Mouse (Mus musculus) CH12.LX (cell line): ENCODE data around the gene Thoc6. TPM values are rescaled to one million over a fixed set of nuclear protein-coding genes. Genes with fewer than 3 reads are reported as not detected.

Experiments
- DNase-seq: peaks from one replicate; pipeline ENCODE4 v3.0.0-alpha.2; 2013; ENCODE audit errors: extremely low read depth
- H3K27ac ChIP-seq: 2 replicates; pipeline ENCODE4 v1.5.1; 2012; ENCODE audit warnings: low read depth, mild to moderate bottlenecking, control low read depth, moderate library complexity; ENCODE audit not compliant: insufficient read depth
- H3K27me3 ChIP-seq: replicated peaks from 2 replicates; pipeline ENCODE3; 2012; ENCODE audit warnings: inconsistent platforms
- H3K36me3 ChIP-seq, 2 experiments: replicated peaks in 1 of 2; 2 replicates each; pipeline versions ENCODE3 to v1.6.1; 2012; ENCODE audit warnings: inconsistent platforms in 1 of 2, low read length in 1 of 2, mild to moderate bottlenecking in 1 of 2, mixed read lengths in 1 of 2, moderate library complexity in 1 of 2; ENCODE audit not compliant: control insufficient read depth in 1 of 2, insufficient read depth in 1 of 2
- H3K4me1 ChIP-seq, 2 experiments: 2 replicates each; pipeline ENCODE4 v1.6.1; 2012; ENCODE audit warnings: inconsistent platforms in 1 of 2, moderate library complexity in 1 of 2; ENCODE audit not compliant: insufficient read depth in 2 of 2, control insufficient read depth in 1 of 2
- H3K4me2 ChIP-seq: 2 replicates; pipeline ENCODE4 v1.6.1; 2012; ENCODE audit warnings: low read depth, mild to moderate bottlenecking, control low read depth; ENCODE audit not compliant: poor library complexity, insufficient read depth, severe bottlenecking
- H3K4me3 ChIP-seq, 3 experiments: fragments of 150-350 bp in 1 of 3; sonication (generic) in 1 of 3; replicated peaks in 1 of 3; 2 replicates each; pipeline versions ENCODE3 to v1.5.1; 2011 to 2012; ENCODE audit warnings: low read depth in 2 of 3, low read length in 2 of 3, mild to moderate bottlenecking in 2 of 3, moderate library complexity in 2 of 3, control low read depth in 1 of 3, improper control_type of control experiment in 1 of 3, inconsistent platforms in 1 of 3, mixed read lengths in 1 of 3; ENCODE audit not compliant: poor library complexity in 1 of 3
- H3K79me2 ChIP-seq: replicated peaks from 2 replicates; pipeline ENCODE4 v1.6.1; 2012; ENCODE audit warnings: mild to moderate bottlenecking, moderate library complexity; ENCODE audit not compliant: control insufficient read depth, poor library complexity, insufficient read depth, severe bottlenecking; ENCODE audit errors: extremely low read depth
- H3K9ac ChIP-seq: 2 replicates; pipeline ENCODE4 v1.6.1; 2012; ENCODE audit warnings: low read depth, mild to moderate bottlenecking, control low read depth, moderate library complexity; ENCODE audit not compliant: insufficient read depth
- H3K9me3 ChIP-seq: replicated peaks from 2 replicates; pipeline ENCODE3; 2012; ENCODE audit warnings: low read length, inconsistent platforms, mixed read lengths
- CHD2 ChIP-seq: IDR thresholded peaks from 2 replicates; pipeline ENCODE4 v1.6.1; 2011; ENCODE audit warnings: low read length, improper control_type of control experiment
- CTCF ChIP-seq, 2 experiments: IDR thresholded peaks in 1 of 2; conservative IDR thresholded peaks in 1 of 2; 2 replicates each; pipeline ENCODE4 v1.5.1; 2011 to 2012; ENCODE audit warnings: low read depth in 2 of 2, low read length in 2 of 2, improper control_type of control experiment in 1 of 2, inconsistent platforms in 1 of 2, mild to moderate bottlenecking in 1 of 2, moderate library complexity in 1 of 2
- E2F4 ChIP-seq: IDR thresholded peaks from 2 replicates; pipeline ENCODE4 v1.6.1; 2011; ENCODE audit warnings: low read depth, low read length, improper control_type of control experiment; ENCODE audit not compliant: insufficient replicate concordance
- ELF1 ChIP-seq: IDR thresholded peaks from 2 replicates; pipeline ENCODE4 v1.6.1; 2014; ENCODE audit warnings: low read depth, mild to moderate bottlenecking, inconsistent platforms, low read length, improper control_type of control experiment
- ETS1 ChIP-seq: conservative IDR thresholded peaks from 2 replicates; pipeline ENCODE4 v1.6.1; 2012; ENCODE audit warnings: low read depth, mild to moderate bottlenecking, inconsistent platforms, low read length, improper control_type of control experiment, moderate library complexity
- GABPA ChIP-seq: IDR thresholded peaks from 2 replicates; pipeline ENCODE4 v1.6.1; 2012; ENCODE audit warnings: low read depth, low read length, improper control_type of control experiment, inconsistent platforms; ENCODE audit not compliant: insufficient replicate concordance
- HCFC1 ChIP-seq: IDR thresholded peaks from 2 replicates; pipeline ENCODE4 v1.6.1; 2012; ENCODE audit warnings: low read depth, mild to moderate bottlenecking, inconsistent platforms, low read length, improper control_type of control experiment
- JUN ChIP-seq: IDR thresholded peaks from 2 replicates; pipeline ENCODE4 v1.6.1; 2011; ENCODE audit warnings: low read depth, mild to moderate bottlenecking, low read length, improper control_type of control experiment, moderate library complexity; ENCODE audit not compliant: insufficient read depth
- JUND ChIP-seq: conservative IDR thresholded peaks from 2 replicates; pipeline ENCODE4 v1.6.1; 2011; ENCODE audit warnings: low read depth, low read length, improper control_type of control experiment
- KAT2A ChIP-seq: IDR thresholded peaks from 2 replicates; pipeline ENCODE4 v1.6.1; 2012; ENCODE audit warnings: low read length, improper control_type of control experiment, inconsistent platforms; ENCODE audit not compliant: insufficient replicate concordance
- MAFK ChIP-seq: IDR thresholded peaks from 2 replicates; pipeline ENCODE4 v1.6.1; 2011; ENCODE audit warnings: low read length, improper control_type of control experiment; ENCODE audit not compliant: insufficient replicate concordance
- MAZ ChIP-seq: IDR thresholded peaks from 2 replicates; pipeline ENCODE4 v1.6.1; 2012; ENCODE audit warnings: low read depth, mild to moderate bottlenecking, inconsistent platforms, low read length, improper control_type of control experiment, moderate library complexity
- MYC ChIP-seq: IDR thresholded peaks from 2 replicates; pipeline ENCODE4 v1.6.1; 2011; ENCODE audit warnings: low read depth, mild to moderate bottlenecking, improper control_type of control experiment, low read length
- NELFE ChIP-seq: IDR thresholded peaks from 2 replicates; pipeline ENCODE4 v1.6.1; 2011; ENCODE audit warnings: low read depth, low read length, improper control_type of control experiment
- NRF1 ChIP-seq: IDR thresholded peaks from 2 replicates; pipeline ENCODE4 v1.6.1; 2014; ENCODE audit warnings: low read depth, mild to moderate bottlenecking, inconsistent platforms, low read length, improper control_type of control experiment, moderate library complexity
- PAX5 ChIP-seq: IDR thresholded peaks from 2 replicates; pipeline ENCODE4 v1.6.1; 2012; ENCODE audit warnings: low read length, inconsistent platforms, mixed read lengths
- POLR2AphosphoS2 ChIP-seq: IDR thresholded peaks from 2 replicates; pipeline ENCODE4 v1.6.1; 2011; ENCODE audit warnings: low read depth, low read length, improper control_type of control experiment
- RAD21 ChIP-seq: IDR thresholded peaks from 2 replicates; pipeline ENCODE4 v1.6.1; 2011; ENCODE audit warnings: low read depth, mild to moderate bottlenecking, low read length, improper control_type of control experiment, moderate library complexity
- SIN3A ChIP-seq: IDR thresholded peaks from 2 replicates; pipeline ENCODE4 v1.6.1; 2012; ENCODE audit warnings: low read length, improper control_type of control experiment, inconsistent platforms
- SMC3 ChIP-seq: IDR thresholded peaks from 2 replicates; pipeline ENCODE4 v1.6.1; 2011; ENCODE audit warnings: low read depth, low read length, improper control_type of control experiment
- USF2 ChIP-seq: conservative IDR thresholded peaks from 2 replicates; pipeline ENCODE4 v1.6.1; 2011; ENCODE audit warnings: low read depth, low read length, improper control_type of control experiment
- ZKSCAN1 ChIP-seq: IDR thresholded peaks from 2 replicates; pipeline ENCODE4 v1.6.1; 2012; ENCODE audit warnings: low read depth, inconsistent platforms, low read length, improper control_type of control experiment, borderline replicate concordance
- ZMIZ1 ChIP-seq: IDR thresholded peaks from 2 replicates; pipeline ENCODE4 v1.6.1; 2012; ENCODE audit warnings: low read depth, mild to moderate bottlenecking, inconsistent platforms, low read length, improper control_type of control experiment
- ZNF384 ChIP-seq: IDR thresholded peaks from 2 replicates; pipeline ENCODE4 v1.6.1; 2012; ENCODE audit warnings: low read depth, low read length, improper control_type of control experiment, inconsistent platforms
- dilution Hi-C: fragments of 300-500 bp; cut with MboI; formaldehyde crosslinking; loops from 2 replicates; pipeline ENCODE4 v1.14.3; 2020; ENCODE audit warnings: low sequenced_read_pairs; ENCODE audit not compliant: extremely low pct_unique_long_range_greater_than_20kb, extremely low pct_ligation_motif_present
- in situ Hi-C: fragments of 300-500 bp; cut with MboI; formaldehyde crosslinking; loops from 3 replicates; pipeline ENCODE4 v1.14.3; 2019; ENCODE audit warnings: low sequenced_read_pairs, low pct_ligation_motif_present, low pct_unique_long_range_greater_than_20kb, mixed read lengths
- polyA plus RNA-seq: library from polyadenylated mRNA; unstranded; fragments of >175 nt; gene quantifications from 2 replicates; pipeline ENCODE4 v1.2.1, GENCODE M21; 2012; ENCODE audit warnings: low read depth; ENCODE audit not compliant: insufficient read length
- total RNA-seq, 2 experiments: library from RNA; depleted of rRNA; stranded (reverse); fragments of 300-350 nt in 1 of 2; fragments of >200 nt in 1 of 2; gene quantifications; 2 replicates each; pipeline ENCODE4 v1.2.3; 2012 to 2014

Thoc6 gene
- total and polyA plus RNA-seq, 3 experiments = 37.4 to 41.4 (median 37.9) TPM

DNA sequence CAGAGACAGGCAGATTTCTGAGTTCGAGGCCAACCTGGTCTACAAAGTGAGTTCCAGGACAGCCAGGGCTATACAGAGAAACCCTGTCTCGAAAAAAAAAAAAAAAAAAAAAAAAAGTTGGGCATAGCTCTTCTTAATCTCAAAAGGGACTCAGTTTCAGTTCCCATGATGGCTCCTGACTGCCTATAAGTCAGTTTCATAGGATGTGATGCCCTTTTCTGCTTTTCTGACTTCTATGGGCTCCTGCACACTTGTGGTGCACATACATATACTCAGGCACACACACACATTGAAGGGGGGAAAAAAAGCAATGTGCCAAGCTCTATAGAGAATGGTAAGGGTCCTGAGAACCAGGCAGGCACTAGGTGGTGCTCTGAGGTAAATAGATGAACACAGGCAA lies 20.4 kb downstream of the Thoc6 start:
- in situ Hi-C loops = no loop called here
- H3K4me2 ChIP-seq = no peak overlapping the region

DNA sequence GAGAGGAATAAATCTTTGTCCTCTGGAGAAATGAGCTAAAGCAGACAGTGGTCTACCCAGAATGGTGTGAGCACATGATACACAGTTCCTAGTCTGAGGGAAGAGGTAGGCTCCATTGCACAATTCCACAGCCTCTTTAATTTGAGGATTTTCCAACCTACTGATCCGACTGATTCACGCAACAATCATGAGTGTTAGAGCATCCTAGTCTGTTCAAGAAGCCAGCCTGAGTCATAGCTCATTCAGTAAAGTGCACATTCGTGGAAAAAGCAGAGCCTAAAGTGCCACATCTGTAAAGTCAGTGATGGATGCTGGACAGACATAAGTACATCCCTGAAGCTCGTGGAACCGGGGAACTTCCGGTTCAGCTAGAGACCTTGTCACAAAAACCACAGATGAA lies 22.3 kb downstream of the Thoc6 start:
- Histone ChIP-seq H3K4me1 (peaks cover 0 to 6% of the 10 kb centered on the region in 2 experiments; a peak in 2 of 4 replicates), H3K36me3 (no peaks in the 10 kb centered on the region), H3K4me2 (no peak overlapping the region), H3K9ac (no peak overlapping the region), H3K4me3 (no peak overlapping the region), H3K79me2 (no peaks in the 10 kb centered on the region), H3K27me3 (peaks cover 69% of the 10 kb centered on the region), H3K9me3 (no peaks in the 10 kb centered on the region), H3K27ac (no peak overlapping the region)
- in situ Hi-C loops = no loop called here
- no peak for DNase-seq
- dilution Hi-C loops = no loop called here
- no peak for TF ChIP-seq MAZ
- no peak for TF ChIP-seq KAT2A
- no peak for TF ChIP-seq ETS1
- no peak for TF ChIP-seq HCFC1
- TF ChIP-seq SIN3A = no peak

More for the DNA sequence above, 20.4 kb downstream of the Thoc6 start:
- no peak for DNase-seq
- Histone ChIP-seq H3K9me3 (peaks cover under 1% of the 10 kb centered on the region), H3K4me1 (peaks cover 0 to 6% of the 10 kb centered on the region in 2 experiments; a peak in 2 of 4 replicates), H3K9ac (no peak overlapping the region)
- TF ChIP-seq ZNF384 (peak; percentile 38; the same call in 1 of the 2 replicates), RAD21 (peak; percentile 19), NRF1 (no peak), E2F4 (no peak), SMC3 (peak; percentile 12; the same call in 1 of the 2 replicates), CTCF (conservative IDR thresholded peaks at IDR 0.05 in 1 of 2, IDR thresholded peaks at IDR 0.05 in 1 of 2; ENCODE audit: low read depth in 2 of 2, low read length in 2 of 2) (peak in 1 of 2 experiments; percentile 40; a peak in 2 of 4 replicates)
- TF ChIP-seq, all 38 proteins: peak for 4
- Histone ChIP-seq H3K27ac (no peak overlapping the region), H3K27me3 (peaks cover 68% of the 10 kb centered on the region), H3K79me2 (no peaks in the 10 kb centered on the region), H3K4me3 (no peak overlapping the region), H3K36me3 (no peaks in the 10 kb centered on the region)
- dilution Hi-C loops = no loop called here

DNA sequence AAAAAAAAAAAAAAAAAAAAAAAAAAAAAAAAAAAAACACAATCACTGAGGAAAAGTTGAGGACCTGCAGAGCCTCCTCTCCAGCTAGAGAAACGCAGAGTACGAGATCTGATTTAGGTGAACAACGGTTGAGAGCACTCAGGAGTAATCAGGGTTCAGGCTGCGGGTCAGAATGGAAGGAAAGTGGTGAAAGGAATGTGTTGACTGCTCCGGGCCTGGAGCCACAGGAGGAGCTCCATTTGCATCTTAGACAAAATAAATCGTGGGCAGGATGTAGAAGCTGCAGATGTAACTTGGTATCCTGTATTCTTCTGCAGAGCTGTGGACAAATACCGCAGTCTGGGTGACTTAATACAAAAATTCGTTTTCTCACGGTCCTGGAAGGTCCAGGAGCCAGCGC lies 27.8 kb downstream of the Thoc6 start:
- no peaks in the 10 kb centered on the region for H3K79me2 ChIP-seq
- DNase-seq = no peak
- no peaks in the 10 kb centered on the region for H3K36me3 ChIP-seq
- no peak overlapping the region for H3K4me2 ChIP-seq
- in situ Hi-C loops (no loop called here), dilution Hi-C loops (no loop called here)
- H3K9ac ChIP-seq = no peak overlapping the region
- H3K27me3 ChIP-seq = peaks cover 76% of the 10 kb centered on the region
- no peak overlapping the region for H3K27ac ChIP-seq
- peaks cover 10% of the 10 kb centered on the region for H3K9me3 ChIP-seq
- TF ChIP-seq MAFK (no peak), CHD2 (no peak), POLR2AphosphoS2 (no peak), USF2 (no peak), KAT2A (no peak), GABPA (no peak), JUN (no peak), ZKSCAN1 (no peak), ZNF384 (no peak), ZMIZ1 (no peak), PAX5 (no peak), E2F4 (no peak), JUND (no peak), MYC (no peak), NELFE (no peak), NRF1 (no peak), SIN3A (no peak), ELF1 (no peak), HCFC1 (no peak)
- H3K4me3 ChIP-seq = no peak overlapping the region
- H3K4me1 ChIP-seq = peaks cover 0 to 4% of the 10 kb centered on the region in 2 experiments; a peak in 1 of 4 replicates
